Mouse (Mus musculus) gastrocnemius, postnatal 4 days (tissue): ENCODE results near the gene Ggact. TPM values are rescaled to one million over a fixed set of nuclear protein-coding genes. Genes with fewer than 3 reads are reported as not detected.

Experiments used
- DNase-seq, 2 experiments: peaks; one replicate each; pipeline ENCODE4 v3.0.0; 2021 to 2022; ENCODE audit warnings: low spot score in 2 of 2, mixed read lengths in 2 of 2
- total RNA-seq, 2 experiments: library from RNA; stranded (reverse); gene quantifications; 2 replicates each; pipeline ENCODE4 v1.2.3; 2021

Gene Ggact
- total RNA-seq, 2 experiments from 2014 or later: 7.5 to 9.4 TPM

GRCm38 (mm10) chr14:122871841-122872580 is 41.5 kb downstream of the Ggact start:
- no peak for DNase-seq

DNA sequence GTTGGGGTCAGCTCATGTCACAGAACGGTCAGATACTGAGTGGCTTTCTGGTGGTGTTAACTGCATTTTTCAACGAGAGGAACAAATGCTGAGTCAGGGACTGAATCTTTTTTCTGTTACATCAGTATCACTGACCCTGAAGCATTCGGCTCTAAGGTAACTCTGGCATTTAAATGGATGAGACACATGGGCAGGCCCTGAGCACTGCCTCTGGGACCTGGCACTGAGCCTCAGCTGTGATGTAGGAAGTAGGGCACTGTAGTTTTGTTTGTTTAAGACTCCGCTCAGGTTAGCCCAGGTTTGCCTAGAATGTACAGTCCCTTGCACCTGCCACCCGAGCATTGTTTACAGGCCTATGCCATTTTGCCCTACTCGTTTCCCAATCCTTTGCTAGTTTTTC is 43.7 kb downstream of the Ggact start:
- DNase-seq: no peak

GRCm38 (mm10) chr14:122867531-122868285 is 45.8 kb downstream of the Ggact start:
- DNase-seq: peak in 1 of 2 experiments; percentile 53

DNA sequence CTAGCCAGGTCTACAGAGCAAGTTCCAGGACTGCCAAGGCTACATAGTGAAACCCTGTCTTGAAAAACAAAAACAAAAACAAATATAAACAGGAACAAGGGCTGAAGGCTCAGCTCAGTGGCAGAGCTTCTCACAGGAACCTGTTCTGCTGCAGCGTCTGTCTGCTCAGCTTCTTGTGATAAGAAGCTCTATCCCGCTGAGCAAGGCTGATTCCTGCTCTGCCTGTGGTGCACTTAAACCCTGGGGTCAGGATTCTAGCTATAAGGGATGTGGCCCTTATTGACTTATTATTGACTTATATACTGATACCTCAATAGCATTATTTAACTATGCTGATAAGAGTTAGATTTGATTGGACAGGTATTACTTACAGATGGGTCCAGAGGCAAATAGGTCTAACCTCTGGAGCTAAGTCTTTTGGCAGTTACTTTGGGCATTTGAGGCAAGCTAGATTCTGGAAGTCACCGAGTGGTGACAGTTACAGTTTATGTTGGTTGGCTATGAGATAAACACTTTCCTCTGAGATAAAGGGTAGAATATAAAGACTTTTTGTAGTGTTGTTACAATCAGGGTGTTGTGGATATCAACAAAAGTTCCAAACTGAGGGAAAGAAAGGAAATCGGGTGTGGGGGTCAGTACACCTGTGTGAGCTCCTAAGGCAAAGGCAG is 48.0 kb downstream of the Ggact start:
- DNase-seq: no peak

DNA sequence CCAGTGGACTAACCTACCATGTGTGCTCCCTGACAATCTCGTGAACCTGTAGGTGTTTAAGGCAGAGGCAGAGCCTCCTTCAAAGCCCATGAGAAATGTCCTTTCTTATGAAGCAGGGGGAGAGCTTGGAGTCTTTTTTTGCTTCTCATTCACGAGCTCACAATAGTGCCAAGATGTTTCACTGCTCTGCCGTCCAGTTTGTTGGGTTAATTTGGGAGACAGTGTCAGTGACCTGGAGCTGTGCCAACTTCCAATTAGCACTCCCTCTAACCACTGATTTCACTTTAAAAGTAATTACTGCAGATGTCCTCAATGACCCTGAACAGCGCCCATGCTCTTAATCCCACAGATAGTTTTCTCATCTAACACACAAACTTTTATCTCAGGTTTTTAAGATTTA is 50.9 kb downstream of the Ggact start:
- DNase-seq: no peak

DNA sequence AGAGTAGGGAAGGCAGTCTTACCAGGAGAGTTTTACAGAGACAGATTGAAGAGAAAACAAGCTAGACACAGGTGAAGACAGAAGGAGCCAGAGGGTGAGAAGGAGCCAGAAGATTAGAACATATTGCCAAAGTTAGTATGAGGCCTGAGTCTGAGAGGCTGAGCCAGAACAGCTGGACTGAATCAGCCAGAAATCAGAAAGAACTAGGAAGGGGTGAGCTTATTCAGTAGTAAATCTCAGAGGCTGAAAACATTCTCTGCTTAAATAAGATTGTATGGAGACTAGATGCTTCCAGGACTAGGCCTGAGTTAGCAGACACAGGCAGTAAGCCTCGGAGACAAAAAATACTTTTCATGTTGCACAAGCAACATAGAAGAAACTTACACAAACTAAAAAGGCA is 53.8 kb downstream of the Ggact start:
- DNase-seq: no peak

- no peak for DNase-seq
Observed at GRCm38 (mm10) chr14:122852506-122853057, 61.0 kb downstream of the Ggact start.

DNA sequence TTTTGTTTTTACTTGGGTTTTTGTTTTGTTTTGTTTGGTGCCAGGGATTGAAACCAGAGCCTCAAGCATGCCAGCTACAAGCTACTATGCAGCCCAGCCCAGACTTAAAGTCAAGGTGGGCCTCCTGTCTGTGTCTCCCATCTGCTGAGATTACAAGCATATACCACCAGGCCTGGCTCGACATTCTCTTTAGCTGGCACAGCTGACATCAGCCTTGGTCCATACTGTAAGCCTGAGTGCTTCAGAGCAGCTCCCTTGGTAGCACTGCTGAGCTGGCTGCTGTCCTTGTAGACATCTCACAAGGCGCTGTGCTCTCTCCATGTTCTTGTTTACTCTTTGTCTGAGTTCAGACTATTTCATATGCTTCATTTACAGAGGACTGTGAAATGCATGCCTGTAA is 76.5 kb downstream of the Ggact start:
- no peak for DNase-seq

GRCm38 (mm10) chr14:122836221-122836620 is 77.3 kb downstream of the Ggact start:
- DNase-seq: no peak

- DNase-seq: no peak
Observed at GRCm38 (mm10) chr14:122835487-122836190, 77.9 kb downstream of the Ggact start.

- no peak for DNase-seq
Observed at GRCm38 (mm10) chr14:122834753-122835152, 78.8 kb downstream of the Ggact start.

GRCm38 (mm10) chr14:122833666-122834065 is 79.9 kb downstream of the Ggact start:
- no peak for DNase-seq

GRCm38 (mm10) chr14:122830433-122830832 is 83.1 kb downstream of the Ggact start:
- no peak for DNase-seq

- DNase-seq: no peak
Observed at GRCm38 (mm10) chr14:122825464-122825863, 88.1 kb downstream of the Ggact start.

GRCm38 (mm10) chr14:122823791-122824190 is 89.8 kb downstream of the Ggact start:
- DNase-seq: no peak

DNA sequence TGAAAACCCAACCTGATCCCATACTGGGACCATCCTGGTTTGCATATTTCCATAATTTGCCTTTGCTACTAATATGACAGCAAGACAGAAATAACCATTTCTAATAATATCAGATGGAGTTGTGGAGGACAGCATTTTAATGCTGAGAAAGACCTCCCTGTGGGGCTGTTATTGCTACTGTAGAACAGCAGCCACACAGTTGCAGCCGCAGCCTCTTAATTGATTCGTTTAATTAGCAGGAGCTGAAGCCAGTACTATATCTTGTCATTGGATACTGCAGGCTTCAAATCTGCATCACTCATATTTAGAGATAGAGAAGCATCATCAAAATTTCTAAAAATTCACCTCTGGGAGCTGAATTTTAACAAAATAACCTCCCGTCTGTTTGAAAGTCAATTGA is 92.6 kb downstream of the Ggact start:
- DNase-seq: no peak

GRCm38 (mm10) chr14:122800296-122800695 is 113.3 kb downstream of the Ggact start:
- no peak for DNase-seq

GRCm38 (mm10) chr14:122793368-122793767 is 120.2 kb downstream of the Ggact start:
- no peak for DNase-seq

DNA sequence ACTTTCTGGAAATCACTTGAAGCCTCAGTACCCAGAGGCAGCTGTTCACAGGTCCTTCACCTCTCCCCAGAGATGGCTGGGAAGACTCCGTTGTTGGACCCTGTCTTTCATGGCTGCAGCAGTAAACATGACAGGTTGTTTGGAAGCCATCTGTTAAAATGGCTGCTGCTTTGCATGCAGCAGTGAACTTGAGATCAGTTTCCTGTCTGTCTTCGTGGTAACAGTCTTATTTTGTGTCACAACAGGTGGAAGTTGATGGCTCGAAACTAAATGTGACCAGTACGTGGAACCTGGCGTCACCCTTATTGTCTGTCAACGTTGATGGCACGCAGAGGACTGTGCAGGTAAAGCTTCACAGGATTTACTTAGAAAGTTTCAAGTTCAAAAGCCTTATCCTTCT is 123.4 kb downstream of the Ggact start:
- no peak for DNase-seq

- DNase-seq: no peak
Observed at GRCm38 (mm10) chr14:122788199-122788598, 125.4 kb downstream of the Ggact start.

DNA sequence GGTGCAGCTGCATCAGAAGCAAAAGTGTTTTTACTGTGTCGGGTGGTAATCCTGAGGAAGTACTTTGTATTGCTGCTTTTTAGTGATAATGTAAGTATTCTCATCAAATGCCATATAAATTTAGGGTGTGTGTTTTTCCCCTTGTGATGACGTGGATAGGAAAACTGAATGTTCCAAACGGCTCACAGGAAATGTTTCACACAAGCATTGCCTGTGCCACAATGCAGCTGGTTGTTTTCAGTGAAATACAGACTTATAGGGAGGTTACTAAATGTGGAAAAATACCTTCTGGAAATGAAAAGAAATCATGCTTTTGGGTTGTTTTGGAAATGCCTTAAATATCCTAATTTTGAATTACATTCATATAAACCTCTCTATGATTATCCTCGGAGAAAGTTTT is 128.9 kb downstream of the Ggact start:
- DNase-seq: no peak
